Mouse (Mus musculus): ENCODE results near the gene Ccdc149.

- TF ChIP-seq CTCF (IDR thresholded peaks at IDR 0.05) = no peak
- TF ChIP-seq POLR2A (IDR thresholded peaks at IDR 0.05; ENCODE audit: insufficient read depth, low read depth, low read length) = no peak
Measured at GRCm38 (mm10) chr5:52461434-52462124, 9.7 kb downstream of the Ccdc149 start.

Measured in heart, adult 2 months (tissue).